Mouse (Mus musculus) forebrain, embryonic 15.5 days (tissue): ENCODE measurements around the gene Zfp938. TPM values are rescaled to one million over a fixed set of nuclear protein-coding genes. Genes with fewer than 3 reads are reported as not detected.
A peak's percentile ranks its signal among the peaks of the same experiment; 100 is the strongest.

Source experiments
- ATAC-seq: fragments of 200-750 bp; cut with Nextera tagmentation; replicated peaks from 2 replicates; pipeline ENCODE4 v1.8.0; 2017; ENCODE audit warnings: mild to moderate bottlenecking, moderate TSS enrichment, moderate library complexity
- H3K27ac ChIP-seq: fragments of 300-500 bp; sonication (generic); replicated peaks from 2 replicates; pipeline ENCODE4 v1.5.1; 2015; ENCODE audit warnings: mild to moderate bottlenecking, inconsistent platforms
- H3K27me3 ChIP-seq: fragments of 300-500 bp; sonication (generic); 2 replicates; pipeline ENCODE4 v1.6.1; 2015; ENCODE audit warnings: inconsistent platforms
- H3K36me3 ChIP-seq: fragments of 300-500 bp; sonication (generic); 2 replicates; pipeline ENCODE4 v1.6.1; 2015; ENCODE audit warnings: mild to moderate bottlenecking, inconsistent platforms
- H3K4me1 ChIP-seq: fragments of 300-500 bp; sonication (generic); 2 replicates; pipeline ENCODE4 v1.6.1; 2015; ENCODE audit warnings: inconsistent platforms
- H3K4me2 ChIP-seq: fragments of 300-500 bp; sonication (generic); replicated peaks from 2 replicates; pipeline ENCODE4 v1.6.1; 2015; ENCODE audit warnings: mild to moderate bottlenecking, inconsistent platforms
- H3K4me3 ChIP-seq: fragments of 300-500 bp; sonication (generic); 2 replicates; pipeline ENCODE4 v1.5.1; 2015; ENCODE audit warnings: mild to moderate bottlenecking, inconsistent platforms
- H3K9ac ChIP-seq: fragments of 300-500 bp; sonication (generic); replicated peaks from 2 replicates; pipeline ENCODE4 v1.6.1; 2015; ENCODE audit warnings: mild to moderate bottlenecking, inconsistent platforms
- H3K9me3 ChIP-seq: fragments of 300-500 bp; sonication (generic); 2 replicates; pipeline ENCODE4 v1.6.1; 2016; ENCODE audit warnings: inconsistent platforms
- WGBS: fragments of 180-500 bp; shearing (Covaris S2); methylation state at CpG from one replicate; pipeline ENCODE4 v1.1.7; 2015; ENCODE audit warnings: mixed read lengths; 5-methylcytosine and 5-hydroxymethylcytosine counted together
- polyA plus RNA-seq: library from polyadenylated mRNA; unstranded; fragments of >200 nt; fragmentation: Nextera tagmentation; extraction: Ambion mirVana; gene quantifications from 2 replicates; pipeline ENCODE4 v1.2.1, GENCODE M21; 2015

Gene Zfp938
- polyA plus RNA-seq: 22.5 and 23.1 TPM in 2 replicates

GRCm38 (mm10) chr10:82240742-82241400, at the start of gene Zfp938:
Zfp938 (minus strand) TSS chr10:82241280.
- WGBS: 3% methylated on average over 27 of the region's 27 CpGs
- H3K36me3 ChIP-seq: peaks cover 12% of the 10 kb centered on the region
- peaks cover 12% of the 10 kb centered on the region for H3K9me3 ChIP-seq
- peak within 1 kb of the TSS; percentile 87 for H3K27ac ChIP-seq
- ATAC-seq: peak; percentile 100
- peak within 1 kb of the TSS; percentile 71 for H3K9ac ChIP-seq
- peaks cover 16% of the 10 kb centered on the region for H3K4me1 ChIP-seq
- peak within 1 kb of the TSS; percentile 56 for H3K4me3 ChIP-seq
- H3K27me3 ChIP-seq: no peaks in the 10 kb centered on the region
- peak within 1 kb of the TSS; percentile 70 for H3K4me2 ChIP-seq

DNA sequence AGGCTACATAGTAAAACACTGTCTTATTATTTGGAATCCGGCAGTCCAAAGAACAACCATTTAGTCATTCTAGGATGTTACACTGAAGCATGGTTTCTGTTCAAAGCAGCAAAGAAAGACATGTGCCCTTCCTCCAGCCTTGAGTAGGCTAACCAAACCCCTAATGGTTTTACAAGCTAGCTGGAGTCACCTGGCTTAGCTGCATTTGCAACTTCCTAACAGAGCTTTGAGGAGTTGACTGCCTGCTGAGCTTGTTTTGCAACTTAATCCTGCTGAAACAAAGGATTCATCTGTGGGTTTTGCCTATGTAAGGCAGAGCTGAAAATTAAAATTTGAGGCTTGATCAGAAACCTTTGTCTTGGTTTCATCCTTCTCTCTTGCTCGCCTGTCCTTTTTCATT, 16.3 kb upstream of the Zfp938 start:
- no peak overlapping the region for H3K4me3 ChIP-seq
- no peak for ATAC-seq
- WGBS: 88% methylated on average over 2 of the region's 2 CpGs
- no peaks in the 10 kb centered on the region for H3K27me3 ChIP-seq
- H3K27ac ChIP-seq: no peak overlapping the region
- H3K4me2 ChIP-seq: no peak overlapping the region
- H3K9ac ChIP-seq: no peak overlapping the region
- no peaks in the 10 kb centered on the region for H3K9me3 ChIP-seq
- no peaks in the 10 kb centered on the region for H3K36me3 ChIP-seq
- no peaks in the 10 kb centered on the region for H3K4me1 ChIP-seq

GRCm38 (mm10) chr10:82245021-82245420, 3.9 kb upstream of the Zfp938 start:
- H3K27me3 ChIP-seq: no peaks in the 10 kb centered on the region
- H3K9me3 ChIP-seq: no peaks in the 10 kb centered on the region
- no peak overlapping the region for H3K9ac ChIP-seq
- peaks cover 11% of the 10 kb centered on the region for H3K4me1 ChIP-seq
- no peak overlapping the region for H3K27ac ChIP-seq
- no peaks in the 10 kb centered on the region for H3K36me3 ChIP-seq
- ATAC-seq: no peak
- H3K4me3 ChIP-seq: no peak overlapping the region
- no peak overlapping the region for H3K4me2 ChIP-seq

GRCm38 (mm10) chr10:82241401-82241788, 315 bp upstream of the Zfp938 start:
- Histone ChIP-seq H3K9me3 (peaks cover 9% of the 10 kb centered on the region), H3K4me2 (peak overlapping the region; percentile 70), H3K27ac (peak overlapping the region; percentile 87), H3K4me3 (peak overlapping the region; percentile 56), H3K9ac (no peak overlapping the region), H3K4me1 (peaks cover 16% of the 10 kb centered on the region), H3K36me3 (peaks cover 7% of the 10 kb centered on the region), H3K27me3 (no peaks in the 10 kb centered on the region)
- no peak for ATAC-seq
- 66% methylated on average over 5 of the region's 5 CpGs for WGBS

GRCm38 (mm10) chr10:82178257-82179064, 62.6 kb downstream of the Zfp938 start:
- Histone ChIP-seq H3K4me1 (peaks cover 5% of the 10 kb centered on the region), H3K4me3 (peak overlapping the region; percentile 82), H3K9ac (peak overlapping the region; percentile 88), H3K27ac (peak overlapping the region; percentile 98), H3K4me2 (peak overlapping the region; percentile 70), H3K27me3 (no peaks in the 10 kb centered on the region), H3K9me3 (0 out of 2 replicates have a peak, but pooled peaks cover 4% of the 10 kb centered on the region), H3K36me3 (no peaks in the 10 kb centered on the region)
- ATAC-seq: peak; percentile 100
- WGBS: 6% methylated on average over 47 of the region's 47 CpGs

Other genes with a start within 250 kb of the Zfp938 start
- 17.4 and 18.9 TPM in 2 replicates for gene Zfp873, start 193.2 kb downstream of the Zfp938 start, polyA plus RNA-seq
- 7.0 and 8.5 TPM in 2 replicates for gene BC024063, start 157.9 kb downstream of the Zfp938 start, polyA plus RNA-seq
- 9.5 and 12.4 TPM in 2 replicates for gene AU041133, start 113.3 kb downstream of the Zfp938 start, polyA plus RNA-seq
- gene 4932415D10Rik, start 75.3 kb upstream of the Zfp938 start, polyA plus RNA-seq: not detected in 2 replicates
- gene Gm4924, start 113.0 kb upstream of the Zfp938 start, polyA plus RNA-seq: 12.1 and 13.5 TPM in 2 replicates